Mouse (Mus musculus): ENCODE measurements around the gene Ociad1.

Ociad1 gene

GRCm38 (mm10) chr5:73339779-73340722, 47.5 kb downstream of the Ociad1 start:
- no peak for DNase-seq (ENCODE audit: low spot score in 2 of 2)

GRCm38 (mm10) chr5:73340723-73341235, 48.2 kb downstream of the Ociad1 start, which contains the start of gene Ociad2:
Ociad2 (minus strand) TSS chr5:73341028.
- no peak for DNase-seq (ENCODE audit: low spot score in 2 of 2)

GRCm38 (mm10) chr5:73342701-73343355, 50.2 kb downstream of the Ociad1 start:
- no peak for DNase-seq (ENCODE audit: low spot score in 2 of 2)

DNA sequence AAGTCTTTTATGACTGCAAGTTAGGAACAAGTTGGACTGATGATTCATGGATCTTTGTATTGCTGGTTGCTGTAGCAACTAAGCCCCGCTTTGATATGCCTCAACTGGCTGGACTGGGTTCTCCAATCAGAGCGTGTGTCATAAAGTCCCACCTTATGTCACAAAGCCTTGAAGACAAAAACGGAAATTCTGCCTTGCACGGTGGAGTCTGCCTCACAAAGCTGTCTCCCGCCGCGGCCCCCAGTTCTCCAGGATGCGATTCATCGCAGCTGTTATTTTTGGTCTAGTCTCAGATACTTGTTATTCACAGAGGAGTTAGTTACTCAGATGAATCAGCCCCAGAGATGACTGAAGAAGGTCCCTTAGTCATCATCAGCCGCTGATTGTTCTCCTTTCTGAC, 51.7 kb downstream of the Ociad1 start:
- no peak for DNase-seq (ENCODE audit: low spot score in 2 of 2)

DNA sequence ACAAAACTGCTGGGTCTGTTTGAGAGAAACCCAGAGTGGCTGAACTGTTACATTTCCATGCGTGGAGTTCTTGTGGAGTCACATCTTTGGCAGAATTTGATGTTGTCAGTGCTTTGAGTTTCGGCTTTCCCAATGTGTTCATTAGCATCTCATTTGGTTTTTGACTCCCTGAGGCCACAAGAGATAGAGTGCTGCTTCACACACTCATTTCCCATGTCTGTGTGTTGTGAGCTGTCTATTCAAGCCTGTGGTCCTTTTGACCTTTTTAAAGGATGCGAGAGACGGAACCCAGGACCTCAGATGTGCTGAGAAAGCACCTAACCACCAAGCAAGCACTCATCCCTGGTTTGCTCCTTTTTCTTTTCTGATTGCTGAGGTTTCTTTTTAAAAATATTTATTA, 52.7 kb downstream of the Ociad1 start:
- DNase-seq (ENCODE audit: low spot score in 2 of 2), result no peak

DNA sequence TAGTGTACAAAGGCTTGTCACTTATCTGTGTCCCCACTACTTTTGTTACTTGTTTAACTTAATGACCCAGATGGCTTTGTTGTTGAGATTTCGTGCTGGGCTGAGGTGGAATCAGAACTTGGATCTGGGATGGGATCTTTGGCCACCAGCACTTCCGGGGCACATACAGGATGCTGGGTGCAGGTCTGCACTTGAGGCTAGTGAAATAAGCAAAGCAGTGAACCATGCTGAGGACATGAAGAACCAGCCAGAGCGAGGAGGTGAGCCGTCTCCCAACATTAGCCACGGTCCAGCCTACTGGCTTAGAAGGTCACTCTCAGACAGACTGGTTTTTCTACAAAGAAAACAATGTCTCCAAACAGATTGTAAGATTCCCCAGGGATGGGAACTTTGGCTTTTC, 56.9 kb downstream of the Ociad1 start:
- DNase-seq (ENCODE audit: low spot score in 2 of 2), result no peak

DNA sequence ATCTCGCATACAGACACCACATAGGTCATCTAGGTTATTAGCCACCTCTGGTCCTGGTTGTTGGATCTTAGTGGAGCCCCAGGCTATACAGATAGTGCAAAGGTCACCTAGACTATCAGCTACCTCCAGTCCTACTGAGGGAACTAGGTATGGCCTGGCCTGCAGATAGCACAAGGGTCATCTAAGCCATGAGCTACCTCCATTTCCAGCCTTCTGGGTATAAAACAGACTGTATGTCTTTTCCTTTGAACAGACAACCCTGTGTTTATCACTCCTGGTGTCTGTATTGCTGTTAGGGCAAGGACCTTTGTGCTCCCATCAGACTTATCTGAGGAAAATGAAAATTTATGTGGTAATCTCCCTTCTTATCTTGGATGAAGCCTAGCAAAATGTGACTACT, 59.2 kb downstream of the Ociad1 start:
- DNase-seq (ENCODE audit: low spot score in 2 of 2), result no peak

DNA sequence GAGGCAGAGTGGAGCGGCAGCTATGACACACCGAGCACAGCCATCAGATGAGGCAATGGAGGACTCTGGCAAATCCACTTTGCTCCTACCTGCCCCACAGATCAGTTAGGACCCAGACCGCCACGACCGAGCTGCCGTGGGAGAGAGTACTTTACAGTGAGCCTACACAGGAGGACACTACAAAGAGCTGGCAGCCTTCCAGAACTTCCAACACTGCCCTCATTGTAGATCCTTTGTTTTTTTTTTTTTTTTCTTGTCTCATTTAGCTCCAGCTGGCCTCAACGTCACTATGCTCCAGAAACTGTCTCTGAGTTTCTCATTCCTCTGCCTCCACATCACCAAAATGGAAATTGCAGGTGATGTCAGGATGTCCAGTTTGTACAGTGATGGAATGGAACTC, 60.9 kb downstream of the Ociad1 start:
- no peak for DNase-seq (ENCODE audit: low spot score in 2 of 2)

- DNase-seq (ENCODE audit: low spot score in 2 of 2), result no peak
Measured at GRCm38 (mm10) chr5:73353978-73354377, 61.4 kb downstream of the Ociad1 start.

DNA sequence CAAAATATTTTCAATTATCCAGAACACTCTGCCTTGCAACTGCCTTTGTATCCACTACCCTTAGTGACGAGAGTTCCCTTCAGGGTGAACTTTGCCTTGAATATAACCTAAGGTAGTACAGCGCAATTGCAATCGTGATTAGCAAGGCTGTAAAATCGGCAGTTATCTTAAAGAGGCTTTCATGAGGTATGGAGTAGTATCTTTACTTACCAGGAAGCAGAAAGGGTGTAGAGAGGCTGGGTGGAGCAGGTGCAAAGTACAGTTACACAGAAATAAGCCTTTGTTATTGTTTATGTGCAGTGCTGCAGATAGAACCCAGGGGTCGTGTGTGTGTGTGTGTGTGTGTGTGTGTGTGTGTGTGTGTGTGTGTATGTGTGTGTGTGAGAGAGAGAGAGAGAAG, 62.8 kb downstream of the Ociad1 start:
- DNase-seq (ENCODE audit: low spot score in 2 of 2), result no peak

- no peak for DNase-seq (ENCODE audit: low spot score in 2 of 2)
Measured at GRCm38 (mm10) chr5:73359134-73359751, 66.7 kb downstream of the Ociad1 start.

DNA sequence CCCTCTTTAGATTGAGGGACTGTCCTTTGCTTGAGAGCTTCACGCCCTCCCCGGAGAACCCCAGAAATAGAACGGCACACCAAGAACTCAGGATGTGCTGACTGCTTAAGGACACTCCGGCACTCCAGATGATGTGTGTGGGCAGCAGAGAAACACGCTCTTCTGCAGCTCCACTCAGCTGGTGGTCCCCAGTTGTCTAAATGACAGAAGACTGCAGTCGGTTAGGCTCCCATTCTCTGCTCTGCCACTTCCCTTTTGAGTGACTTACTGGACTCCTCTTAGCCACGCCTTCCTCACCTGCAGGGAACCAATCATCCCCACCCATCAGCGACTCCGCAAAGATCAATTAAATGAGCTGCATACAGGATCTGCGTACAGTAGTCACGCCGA, 67.2 kb downstream of the Ociad1 start:
- no peak for DNase-seq (ENCODE audit: low spot score in 2 of 2)

- no peak for DNase-seq (ENCODE audit: low spot score in 2 of 2)
Measured at GRCm38 (mm10) chr5:73360240-73360639, 67.7 kb downstream of the Ociad1 start.

DNA sequence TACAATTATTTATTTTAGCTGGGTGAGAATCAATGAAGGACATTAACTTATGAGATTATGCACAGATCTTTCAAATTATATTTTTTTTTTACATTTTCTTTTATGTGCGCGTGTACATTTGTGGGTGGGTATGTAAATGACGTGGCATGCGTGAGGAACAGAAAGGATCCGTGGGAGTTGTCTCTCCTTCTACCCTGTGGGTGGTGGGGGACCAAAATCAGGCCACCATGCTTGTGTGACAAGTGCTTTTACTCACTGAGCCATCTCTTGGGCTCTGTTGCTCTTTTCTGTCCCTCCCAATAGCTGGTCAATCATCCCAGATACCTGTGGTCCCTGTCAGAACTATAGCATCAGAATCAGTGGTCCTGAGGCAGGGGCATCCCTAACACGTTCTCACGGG, 69.8 kb downstream of the Ociad1 start:
- no peak for DNase-seq (ENCODE audit: low spot score in 2 of 2)

DNA sequence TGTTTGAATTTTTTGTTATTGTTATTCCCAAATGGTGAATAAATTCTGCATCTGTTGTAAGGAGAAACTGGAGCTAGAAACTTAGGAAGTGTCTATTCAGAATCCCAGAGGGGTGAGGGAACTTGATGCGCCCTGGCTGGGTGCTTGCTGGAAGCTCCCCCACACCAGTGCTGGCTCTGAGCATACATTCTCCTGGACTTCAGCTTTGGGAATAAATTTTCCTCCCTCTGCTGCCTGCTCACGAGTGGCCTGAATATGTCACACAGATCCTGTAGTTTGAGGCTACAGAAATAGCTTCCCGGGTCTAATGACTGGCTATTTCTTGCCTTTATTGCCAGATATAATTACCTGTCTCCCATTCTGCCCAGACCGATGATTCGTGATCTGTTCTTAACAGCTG, 70.2 kb downstream of the Ociad1 start:
- DNase-seq (ENCODE audit: low spot score in 2 of 2), result no peak

Data from thymus, postnatal 10 days (tissue).